Mouse (Mus musculus) testis, adult 2 months (tissue): ENCODE measurements around the gene Zscan26. TPM values are rescaled to one million over a fixed set of nuclear protein-coding genes. Genes with fewer than 3 reads are reported as not detected.
"Not testable (repeated sequence)": the region's sequence is repeated elsewhere in the genome, so short reads cannot be mapped to it uniquely, and the experiment has no call there.

ENCODE experiments used
- H3K27ac ChIP-seq: fragments of 200-500 bp; 2 replicates; pipeline ENCODE4 v1.5.1; 2012; ENCODE audit warnings: low read depth, low read length; ENCODE audit not compliant: control insufficient read depth, insufficient read depth
- H3K27me3 ChIP-seq: fragments of 200-500 bp; 2 replicates; pipeline ENCODE4 v1.6.1; 2012; ENCODE audit warnings: mild to moderate bottlenecking, low read length, moderate library complexity; ENCODE audit not compliant: control insufficient read depth, insufficient read depth
- H3K36me3 ChIP-seq: fragments of 200-500 bp; 2 replicates; pipeline ENCODE4 v1.6.1; 2012; ENCODE audit warnings: mild to moderate bottlenecking, low read length; ENCODE audit not compliant: control insufficient read depth, insufficient read depth
- H3K4me1 ChIP-seq: fragments of 200-500 bp; 2 replicates; pipeline ENCODE4 v1.6.1; 2012; ENCODE audit warnings: low read length; ENCODE audit not compliant: control insufficient read depth, insufficient read depth
- H3K4me3 ChIP-seq: fragments of 200-500 bp; 2 replicates; pipeline ENCODE4 v1.5.1; 2012; ENCODE audit warnings: low read depth, mild to moderate bottlenecking, low read length, moderate library complexity, mixed read lengths; ENCODE audit not compliant: control insufficient read depth
- CTCF ChIP-seq: fragments of 200-500 bp; IDR thresholded peaks from 2 replicates; pipeline ENCODE4 v1.5.1; 2012; ENCODE audit warnings: low read depth, mild to moderate bottlenecking, inconsistent platforms, low read length, moderate library complexity; ENCODE audit not compliant: control insufficient read depth, insufficient read depth, insufficient replicate concordance
- POLR2A ChIP-seq: fragments of 200-500 bp; IDR thresholded peaks from 2 replicates; pipeline ENCODE4 v1.6.1; 2012; ENCODE audit warnings: low read depth, mild to moderate bottlenecking, inconsistent platforms, low read length, moderate library complexity; ENCODE audit not compliant: control insufficient read depth
- polyA plus RNA-seq: library from polyadenylated mRNA; depleted of rRNA; stranded (reverse); fragments of >200 nt; gene quantifications from 2 replicates; pipeline ENCODE4 v1.2.3, GENCODE M21; 2012; rRNA removed

Gene Zscan26
- 4.9 and 5.2 TPM in 2 replicates for polyA plus RNA-seq

DNA sequence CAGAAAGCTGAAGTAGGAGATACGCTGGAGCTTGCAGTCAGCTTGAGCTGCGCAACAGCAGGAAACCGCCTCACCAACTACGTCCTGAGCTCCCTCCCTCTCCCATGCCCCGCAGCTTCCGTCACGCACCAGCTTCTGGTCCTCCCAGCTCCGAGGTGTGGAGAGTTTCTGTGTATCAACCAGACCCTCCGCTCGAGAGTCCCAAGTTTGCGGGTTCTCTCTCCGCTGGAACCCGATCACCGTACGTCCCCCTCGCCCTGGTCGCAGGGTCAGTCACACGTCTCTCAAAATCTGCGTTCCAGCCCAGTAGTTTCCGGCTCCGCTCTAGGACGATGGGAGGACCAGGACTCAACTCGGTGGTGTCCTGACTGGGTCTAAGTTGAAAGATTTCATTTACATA lies at the start of gene Zscan26:
Zscan26 (minus strand) TSS at position 282 of the 400 bp plus-strand sequence.
- H3K27ac ChIP-seq: peak within 1 kb of the TSS; percentile 92
- no peaks in the 10 kb centered on the region for H3K36me3 ChIP-seq
- H3K27me3 ChIP-seq: no peaks in the 10 kb centered on the region
- H3K4me3 ChIP-seq: peak within 1 kb of the TSS; percentile 99
- TF ChIP-seq CTCF: no peak
- TF ChIP-seq POLR2A: peak; percentile 72
- H3K4me1 ChIP-seq: peaks cover 2% of the 10 kb centered on the region

GRCm38 (mm10) chr13:21502296-21502695 lies 48.8 kb upstream of the Zscan26 start:
- H3K27ac ChIP-seq: no peak overlapping the region
- no peak overlapping the region for H3K4me3 ChIP-seq
- peaks cover 2% of the 10 kb centered on the region; the same call in 1 of the 2 replicates for H3K4me1 ChIP-seq
- no peaks in the 10 kb centered on the region for H3K27me3 ChIP-seq
- H3K36me3 ChIP-seq: no peaks in the 10 kb centered on the region
- TF ChIP-seq CTCF (no peak), POLR2A (no peak)

- H3K4me3 ChIP-seq, H3K36me3 ChIP-seq, H3K27me3 ChIP-seq, H3K4me1 ChIP-seq, H3K27ac ChIP-seq: not testable (repeated sequence)
These were observed 47.7 kb upstream of the Zscan26 start, which contains the start of gene Gm11273 for GRCm38 (mm10) chr13:21501182-21501581. Gene Gm11273, minus strand, starts transcription at chr13:21501418.

DNA sequence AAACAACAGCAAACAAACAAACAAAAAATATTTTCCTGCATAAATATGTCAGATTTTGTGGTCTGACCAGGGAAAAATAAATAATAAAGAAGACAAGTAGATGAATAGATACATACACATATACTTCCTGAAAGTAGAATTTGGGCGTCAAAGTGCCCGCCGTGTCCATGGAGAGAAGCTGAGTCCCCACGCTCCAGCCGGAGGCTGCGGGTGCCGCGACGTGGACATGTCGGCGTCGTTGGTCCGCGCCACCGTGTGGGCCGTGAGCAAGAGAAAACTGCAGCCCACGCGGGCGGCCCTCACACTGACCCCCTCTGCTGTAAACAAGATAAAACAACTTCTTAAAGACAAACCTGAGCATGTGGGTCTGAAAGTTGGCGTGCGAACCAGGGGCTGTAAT lies 41.5 kb upstream of the Zscan26 start, which contains the start of gene AK157302:
AK157302 (plus strand) TSS at position 144 of the 400 bp plus-strand sequence.
- TF ChIP-seq CTCF (no peak), POLR2A (no peak)
- peak within 1 kb of the TSS; percentile 66 for H3K4me3 ChIP-seq
- H3K27ac ChIP-seq: no peak within 1 kb of the TSS
- H3K36me3 ChIP-seq: no peaks in the 10 kb centered on the region
- H3K27me3 ChIP-seq: no peaks in the 10 kb centered on the region
- H3K4me1 ChIP-seq: no peaks in the 10 kb centered on the region

DNA sequence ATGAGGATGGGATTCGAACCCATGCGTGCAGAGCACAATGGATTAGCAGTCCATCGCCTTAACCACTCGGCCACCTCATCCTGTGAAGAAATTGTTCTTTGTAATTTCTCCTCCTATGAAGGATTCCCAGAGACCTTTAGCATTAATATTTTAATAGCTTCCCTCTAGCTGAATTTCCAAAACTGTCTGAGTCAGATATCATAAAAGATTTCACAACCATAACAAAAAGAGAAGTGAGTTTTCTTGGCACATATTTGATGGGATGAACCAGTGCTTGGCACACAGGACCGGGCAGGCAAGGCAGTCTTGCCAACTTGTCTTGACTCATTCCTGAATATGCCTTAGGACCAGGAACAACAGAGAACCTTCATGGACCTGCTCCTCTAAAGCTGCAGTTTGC lies 39.3 kb upstream of the Zscan26 start:
- Histone ChIP-seq H3K4me3 (no peak overlapping the region), H3K27me3 (no peaks in the 10 kb centered on the region), H3K4me1 (no peaks in the 10 kb centered on the region), H3K27ac (no peak overlapping the region), H3K36me3 (no peaks in the 10 kb centered on the region)
- TF ChIP-seq CTCF: no peak
- TF ChIP-seq POLR2A: no peak

- H3K27ac ChIP-seq: no peak overlapping the region
- H3K4me3 ChIP-seq: no peak overlapping the region
- H3K36me3 ChIP-seq: no peaks in the 10 kb centered on the region
- no peaks in the 10 kb centered on the region for H3K27me3 ChIP-seq
- TF ChIP-seq CTCF (no peak), POLR2A (no peak)
- H3K4me1 ChIP-seq: no peaks in the 10 kb centered on the region
These were observed 33.4 kb upstream of the Zscan26 start for GRCm38 (mm10) chr13:21486881-21487280.

DNA sequence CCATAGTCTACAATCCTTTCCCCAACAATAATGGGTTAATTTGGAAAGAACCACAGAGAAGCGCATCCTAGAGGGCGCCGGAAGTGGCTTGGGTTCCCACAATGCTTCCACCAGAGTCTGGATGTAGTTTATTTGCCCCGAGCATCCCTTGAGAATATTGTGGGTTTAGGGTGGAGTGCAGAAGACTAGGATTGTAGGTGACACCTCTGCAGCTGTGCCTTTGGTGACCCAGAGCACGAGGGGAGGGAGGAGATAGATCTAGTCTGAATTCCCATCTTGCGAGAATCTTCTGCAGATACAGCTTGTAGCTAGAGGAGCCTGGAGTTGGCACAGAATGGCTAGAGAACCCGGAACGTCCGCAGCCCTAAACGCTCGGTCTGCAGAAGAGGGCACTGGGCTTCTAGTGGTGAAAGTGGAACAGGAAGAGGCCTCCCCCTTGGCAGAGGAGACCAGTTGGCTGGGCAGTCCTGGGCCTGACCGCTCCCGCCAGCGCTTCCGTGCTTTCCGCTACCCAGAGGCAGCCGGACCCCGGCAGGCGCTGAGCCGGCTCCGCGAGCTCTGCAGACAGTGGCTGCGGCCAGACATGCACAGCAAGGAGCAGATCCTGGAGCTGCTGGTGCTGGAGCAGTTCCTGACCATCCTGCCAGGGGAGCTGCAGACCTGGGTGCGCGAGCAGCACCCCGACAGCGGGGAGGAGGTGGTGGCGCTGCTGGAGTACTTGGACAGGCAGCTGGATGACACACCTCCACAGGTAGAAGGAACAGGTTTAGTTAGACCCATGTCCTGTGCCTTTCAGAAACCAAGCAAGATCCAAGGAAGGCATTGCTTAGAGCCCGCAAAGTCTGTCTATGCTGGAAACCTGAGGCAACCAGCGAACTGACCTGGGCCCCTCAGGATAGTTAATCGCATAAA lies 25.5 kb upstream of the Zscan26 start, which contains the start of the genes Zkscan4 and Gm10065:
Zkscan4 (plus strand) TSS at position 149 of the 912 bp plus-strand sequence.
Gm10065 (minus strand) TSS at position 683 of the 912 bp plus-strand sequence.
- H3K4me1 ChIP-seq, H3K36me3 ChIP-seq: not testable (repeated sequence)
- peak within 1 kb of the TSS; percentile 75 for H3K27ac ChIP-seq

More for the DNA sequence above, 25.5 kb upstream of the Zscan26 start, which contains the start of the genes Zkscan4 and Gm10065:
- H3K27me3 ChIP-seq: not testable (repeated sequence)
- H3K4me3 ChIP-seq: peak within 1 kb of the TSS; percentile 83
